Mouse (Mus musculus) left cerebral cortex, adult 8-10 months (tissue): ENCODE results near the gene Acvr2a. TPM values are rescaled to one million over a fixed set of nuclear protein-coding genes. Genes with fewer than 3 reads are reported as not detected.
A peak's percentile ranks its signal among the peaks of the same experiment; 100 is the strongest.

Source experiments
- DNase-seq, 2 experiments: peaks; one replicate each; pipeline ENCODE4 v3.0.0; 2022; ENCODE audit warnings: low spot score in 2 of 2
- total RNA-seq, 4 experiments: library from RNA; stranded (reverse); gene quantifications; 2 replicates each; pipeline ENCODE4 v1.2.4; 2022

Gene Acvr2a
- total RNA-seq, 4 experiments from 2014 or later: 34.2 to 42.0 (median 39.3) TPM

DNA sequence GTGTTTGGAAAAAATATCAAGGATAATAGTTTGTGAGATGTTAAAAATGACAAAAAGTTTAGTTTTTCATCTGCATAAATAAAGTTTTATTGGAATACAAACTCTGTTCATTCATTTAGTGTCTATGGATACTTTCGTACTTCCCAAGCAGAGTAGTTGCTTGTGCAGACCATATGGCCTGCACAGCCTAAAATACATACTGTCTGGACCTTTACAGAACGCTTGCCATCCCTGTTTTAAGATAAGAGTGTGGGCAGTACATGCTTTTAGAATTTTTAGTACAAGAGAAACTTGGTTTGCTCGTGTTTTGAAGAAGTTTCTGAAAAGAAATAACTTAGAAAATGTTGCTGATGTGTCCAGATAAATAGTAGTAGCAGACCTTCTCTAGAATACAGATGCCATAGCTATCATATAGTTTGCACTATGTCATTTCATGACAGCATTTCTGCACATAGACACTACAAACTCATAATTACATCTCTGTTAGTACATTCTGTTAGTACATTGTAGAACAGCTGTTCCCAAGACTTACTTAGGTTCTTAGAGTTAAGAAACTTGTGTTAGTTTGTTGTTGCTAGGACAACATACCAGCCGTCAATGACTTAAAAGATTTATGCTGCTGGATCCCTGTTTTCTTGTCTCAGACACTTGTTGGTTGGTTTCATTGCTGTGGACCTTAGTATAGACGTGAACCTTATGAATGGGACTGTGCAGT is 54.4 kb downstream of the Acvr2a start:
- no peak for DNase-seq

DNA sequence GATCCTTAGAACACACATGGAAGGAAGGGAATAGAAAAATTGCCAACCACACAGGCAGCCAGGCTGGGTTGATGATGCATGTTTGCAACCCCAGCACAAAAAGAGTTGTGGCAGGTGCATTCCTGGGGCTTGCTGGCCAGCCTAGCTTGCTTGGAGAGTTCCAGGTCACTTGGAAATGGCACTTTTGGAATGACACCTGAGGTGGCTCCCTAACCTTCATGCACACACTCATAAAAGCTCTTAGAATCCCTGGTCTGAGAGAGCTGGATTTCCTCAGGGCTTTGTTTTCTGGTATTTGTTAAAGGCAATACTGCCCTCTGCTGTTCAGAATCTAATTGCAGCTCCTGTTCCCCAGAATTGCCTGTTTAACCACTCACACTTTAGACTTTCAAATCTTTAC is 72.0 kb downstream of the Acvr2a start:
- DNase-seq: peak; percentile 36 to 38

GRCm38 (mm10) chr2:48895186-48895585 is 81.3 kb downstream of the Acvr2a start:
- no peak for DNase-seq

- DNase-seq: no peak
Observed at GRCm38 (mm10) chr2:48908866-48909265, 95.0 kb downstream of the Acvr2a start.

GRCm38 (mm10) chr2:48914185-48914584 is 100.3 kb downstream of the Acvr2a start:
- DNase-seq: no peak

- no peak for DNase-seq
Observed at GRCm38 (mm10) chr2:48915832-48916231, 101.9 kb downstream of the Acvr2a start.

GRCm38 (mm10) chr2:48935058-48935457 is 121.1 kb downstream of the Acvr2a start:
- no peak for DNase-seq

- DNase-seq: no peak
Observed at GRCm38 (mm10) chr2:48947761-48948160, 133.9 kb downstream of the Acvr2a start.

DNA sequence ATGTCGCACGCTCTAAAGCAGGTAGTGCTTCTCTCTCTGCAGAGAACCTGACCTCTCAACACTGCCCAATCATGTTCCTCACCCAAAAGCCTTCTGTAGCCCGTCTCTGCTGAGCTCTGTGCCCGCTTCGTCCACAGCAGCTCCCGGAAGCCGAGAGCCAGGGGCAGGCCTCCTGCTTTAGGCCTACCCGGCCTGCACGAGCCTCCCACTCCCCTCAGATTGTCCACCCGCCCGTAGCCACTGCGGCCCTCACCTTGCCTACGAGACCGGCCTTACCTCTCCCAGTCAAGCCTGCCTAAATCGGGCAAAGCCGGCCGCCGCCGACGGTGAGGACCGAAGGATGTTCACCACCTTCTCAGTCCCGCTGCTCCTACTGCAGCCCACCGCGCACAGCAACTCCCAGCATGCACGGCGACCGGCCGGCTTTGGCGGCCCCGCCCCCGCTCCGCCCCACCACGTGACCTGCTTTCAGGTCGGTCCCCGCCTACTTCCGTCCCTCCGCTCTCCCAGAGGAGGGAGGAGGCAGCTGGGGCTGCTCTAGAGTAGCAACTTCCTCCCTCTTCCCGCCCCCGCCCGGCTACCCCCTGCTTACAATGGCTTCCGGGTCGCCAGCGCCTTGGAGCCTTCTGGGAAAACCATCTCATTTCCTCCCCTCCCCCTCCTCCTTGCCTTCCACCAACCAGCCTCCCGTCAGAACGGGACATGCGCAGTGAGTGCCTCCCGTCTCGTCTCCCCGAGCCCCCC is 135.1 kb downstream of the Acvr2a start, which contains the start of gene Mbd5:
Mbd5 (plus strand) TSS at position 668 of the 744 bp plus-strand sequence.
- peak; percentile 94 to 99 for DNase-seq

DNA sequence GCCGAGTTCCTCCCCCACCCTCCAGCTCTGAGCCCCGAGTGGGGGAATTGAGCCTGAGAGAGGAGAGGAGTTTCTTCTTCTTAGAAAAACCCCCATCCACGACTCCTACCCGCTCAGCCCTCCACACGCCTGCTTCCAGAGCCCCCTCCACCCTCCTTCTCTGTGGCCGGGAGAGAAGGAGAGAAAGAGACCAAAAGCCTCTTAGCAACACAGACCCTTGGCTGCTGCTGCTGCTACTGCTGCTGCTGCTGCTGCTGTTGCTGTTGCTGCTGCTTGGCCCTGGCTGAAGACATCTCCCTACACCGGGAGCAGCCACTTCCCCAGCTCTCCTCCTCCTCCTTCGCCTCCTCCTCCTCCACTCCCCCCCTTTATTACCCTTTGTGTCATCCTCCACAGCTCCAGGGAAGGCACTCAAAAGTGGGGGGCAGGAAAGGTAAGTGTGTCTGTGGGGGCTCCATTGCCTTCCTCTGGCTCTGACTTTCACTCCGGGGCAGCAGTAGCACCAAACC is 135.9 kb downstream of the Acvr2a start:
- DNase-seq: peak; percentile 38 to 44

- DNase-seq: no peak
Observed at GRCm38 (mm10) chr2:48950252-48950315, 136.2 kb downstream of the Acvr2a start, which contains the start of gene Orc4. Gene Orc4, minus strand, starts transcription at chr2:48950277.

GRCm38 (mm10) chr2:48950316-48950880 is 136.5 kb downstream of the Acvr2a start:
- DNase-seq: no peak

Other genes with a start within 250 kb of the Acvr2a start
- 100 to 1,000 TPM; 105 to 146 (median 122) TPM for gene Mbd5, start 135.4 kb downstream of the Acvr2a start, total RNA-seq
- 10 to 100 TPM; 64.0 to 75.0 (median 68.9) TPM for gene Orc4, start 136.2 kb downstream of the Acvr2a start, total RNA-seq